Mouse (Mus musculus) naive thymus-derived CD4-positive, alpha-beta T cell, adult 5 months (primary cell): ENCODE measurements around the gene Cntnap2. TPM values are rescaled to one million over a fixed set of nuclear protein-coding genes. Genes with fewer than 3 reads are reported as not detected.

Source experiments
- polyA plus RNA-seq: library from polyadenylated mRNA; unstranded; fragments of 100-300 nt; shearing (Covaris generic); gene quantifications from one replicate; pipeline ENCODE4 v1.2.1, GENCODE M21; 2017

The Cntnap2 gene
- not detected for polyA plus RNA-seq

DNA sequence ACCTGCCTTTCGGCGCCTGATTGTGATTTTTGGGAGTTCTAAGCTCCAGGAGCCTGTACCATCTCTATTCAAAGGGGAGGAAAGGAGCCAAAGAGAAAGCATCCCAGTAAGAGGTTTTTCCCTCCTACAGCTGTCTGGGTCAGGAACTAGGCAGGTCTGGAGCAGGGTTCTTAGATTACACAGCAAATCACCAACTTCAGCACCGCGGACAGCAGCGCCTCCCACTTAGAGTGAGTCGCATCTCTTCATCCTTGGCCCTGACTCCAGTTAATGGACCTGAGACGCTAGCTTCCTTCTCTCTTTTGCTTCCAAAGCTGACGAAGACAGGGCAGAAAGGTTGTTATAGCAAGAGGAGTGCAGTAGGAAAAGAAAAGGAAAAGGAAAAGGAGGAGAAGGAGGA lies at the start of gene Cntnap2:
Gene Cntnap2, plus strand, starts transcription at position 267 of the 400 bp plus-strand sequence.

